Mouse (Mus musculus) limb, embryonic 15.5 days (tissue): ENCODE data around the gene Pygm. TPM values are rescaled to one million over a fixed set of nuclear protein-coding genes. Genes with fewer than 3 reads are reported as not detected.

Experiments
- ATAC-seq: fragments of 200-750 bp; cut with Nextera tagmentation; 2 replicates; pipeline ENCODE4 v1.8.0; 2017; ENCODE audit warnings: low read depth, moderate TSS enrichment; ENCODE audit not compliant: insufficient number of reproducible peaks, low FRiP score, low TSS enrichment
- H3K27ac ChIP-seq: fragments of 300-500 bp; sonication (generic); 2 replicates; pipeline ENCODE4 v1.5.1; 2015; ENCODE audit warnings: moderate library complexity, mild to moderate bottlenecking, inconsistent platforms
- H3K27me3 ChIP-seq: fragments of 300-500 bp; sonication (generic); 2 replicates; pipeline ENCODE4 v1.6.1; 2015; ENCODE audit warnings: inconsistent platforms
- H3K36me3 ChIP-seq: fragments of 300-500 bp; sonication (generic); 2 replicates; pipeline ENCODE4 v1.6.1; 2015; ENCODE audit warnings: inconsistent platforms
- H3K4me1 ChIP-seq: fragments of 300-500 bp; sonication (generic); 2 replicates; pipeline ENCODE4 v1.6.1; 2015; ENCODE audit warnings: inconsistent platforms
- H3K4me2 ChIP-seq: fragments of 300-500 bp; sonication (generic); 2 replicates; pipeline ENCODE4 v1.6.1; 2015; ENCODE audit warnings: mild to moderate bottlenecking, inconsistent platforms
- H3K4me3 ChIP-seq: fragments of 300-500 bp; sonication (generic); 2 replicates; pipeline ENCODE4 v1.5.1; 2015; ENCODE audit warnings: mild to moderate bottlenecking, inconsistent platforms
- H3K9ac ChIP-seq: fragments of 300-500 bp; sonication (generic); 2 replicates; pipeline ENCODE4 v1.6.1; 2015; ENCODE audit warnings: inconsistent platforms
- H3K9me3 ChIP-seq: fragments of 300-500 bp; sonication (generic); 2 replicates; pipeline ENCODE4 v1.6.1; 2016; ENCODE audit warnings: inconsistent platforms
- WGBS: fragments of 180-500 bp; shearing (Covaris S2); methylation state at CpG from one replicate; pipeline ENCODE4 v1.1.7; 2015; 5-methylcytosine and 5-hydroxymethylcytosine counted together
- polyA plus RNA-seq: library from polyadenylated mRNA; unstranded; fragments of >200 nt; fragmentation: Nextera tagmentation; extraction: Ambion mirVana; gene quantifications from 2 replicates; pipeline ENCODE4 v1.2.1, GENCODE M21; 2015

The Pygm gene
- polyA plus RNA-seq, 1 experiment from 2014 or later = 23.4 TPM

DNA sequence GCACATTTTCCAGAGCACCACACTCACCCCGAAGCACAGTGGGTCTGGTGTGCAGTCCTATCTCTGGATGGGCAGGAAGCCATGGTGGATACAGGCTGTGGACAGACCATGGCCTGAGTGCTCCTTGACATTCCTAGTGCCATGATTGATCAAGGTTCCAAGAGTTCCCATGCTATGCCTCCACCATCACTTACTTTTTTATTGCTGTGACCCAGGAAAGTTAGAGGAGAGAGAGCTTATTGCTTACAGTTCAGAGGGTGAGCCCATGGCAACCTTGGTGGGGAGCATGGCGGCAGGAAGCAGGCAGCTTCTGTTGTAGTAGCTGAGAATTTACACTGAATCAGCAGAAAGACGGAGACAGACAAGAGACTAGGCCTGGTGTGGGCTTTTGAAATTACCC is 22.9 kb upstream of the Pygm start:
- H3K9ac ChIP-seq = no peak overlapping the region
- H3K27ac ChIP-seq = no peak overlapping the region
- no peak overlapping the region for H3K4me3 ChIP-seq
- 92% methylated on average over 3 of the region's 3 CpGs for WGBS
- no peaks in the 10 kb centered on the region for H3K27me3 ChIP-seq
- no peaks in the 10 kb centered on the region for H3K9me3 ChIP-seq
- no peak overlapping the region for H3K4me2 ChIP-seq
- H3K4me1 ChIP-seq = peaks cover 10% of the 10 kb centered on the region
- peaks cover 23% of the 10 kb centered on the region for H3K36me3 ChIP-seq
- no peak for ATAC-seq

DNA sequence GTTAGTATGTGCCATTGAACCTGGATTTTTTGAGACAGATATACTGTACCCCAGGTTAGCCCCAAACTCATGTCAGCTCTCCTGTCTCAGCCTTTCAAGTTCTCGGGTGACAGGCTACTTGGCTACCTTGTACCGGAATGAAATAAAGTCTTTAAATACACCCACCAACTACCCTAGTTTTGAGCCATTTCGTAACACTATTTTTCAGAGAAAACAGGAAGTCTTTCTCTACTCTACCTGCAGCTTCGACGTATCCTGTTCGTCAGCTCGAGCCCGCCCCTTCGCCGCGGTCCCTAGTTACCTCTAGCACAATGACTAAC is 21.1 kb upstream of the Pygm start:
- Histone ChIP-seq H3K4me3 (peak overlapping the region; percentile 100), H3K36me3 (peaks cover 39% of the 10 kb centered on the region), H3K4me2 (peak overlapping the region; percentile 52), H3K4me1 (peaks cover 13% of the 10 kb centered on the region), H3K9me3 (no peaks in the 10 kb centered on the region), H3K27me3 (no peaks in the 10 kb centered on the region), H3K9ac (peak overlapping the region; percentile 40; the same call in 1 of the 2 replicates), H3K27ac (peak overlapping the region; percentile 76)
- under 1% methylated on average over 11 of the region's 11 CpGs for WGBS
- ATAC-seq = no peak

DNA sequence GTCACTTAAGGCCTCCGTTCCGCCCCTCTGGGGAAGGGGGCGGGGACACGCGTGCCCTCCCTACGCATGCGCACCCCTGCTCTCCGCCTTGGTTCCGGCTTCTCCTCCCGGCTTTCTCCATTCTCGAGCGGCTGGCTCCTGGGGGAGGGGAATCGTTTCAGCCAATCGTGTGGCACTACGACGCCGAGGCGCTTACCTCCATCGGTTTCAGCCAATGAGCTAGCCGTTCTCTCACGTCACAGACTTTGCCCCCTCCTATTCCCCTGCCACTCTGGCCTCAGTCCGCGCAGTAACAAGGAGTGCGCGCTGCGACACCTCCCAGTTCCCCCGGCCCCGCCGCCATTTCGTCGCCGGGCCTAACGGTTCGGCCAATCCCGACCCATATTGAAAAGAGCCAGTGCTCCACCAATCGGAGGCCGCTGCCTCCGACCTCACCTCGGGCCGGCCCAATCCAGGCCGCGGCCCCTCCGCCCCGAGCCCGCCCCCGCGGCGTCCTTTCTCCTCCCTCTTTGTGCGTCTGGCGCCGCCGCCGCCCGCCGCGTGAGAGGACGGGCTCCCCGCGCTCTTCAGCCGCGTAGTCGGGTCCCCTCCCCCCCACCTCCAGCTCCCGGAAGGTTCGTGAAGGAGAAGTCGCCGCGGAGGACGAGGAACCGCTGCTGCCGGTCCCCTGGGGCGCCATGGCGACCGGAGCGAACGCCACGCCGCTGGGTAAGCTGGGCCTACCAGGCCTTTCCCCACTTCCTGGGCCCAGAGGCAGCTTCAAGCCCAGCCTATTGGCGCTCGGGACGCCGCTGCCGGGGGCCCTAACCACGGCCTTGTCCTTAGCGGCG is 20.6 kb upstream of the Pygm start, which contains the start of gene Sf1:
Gene Sf1, plus strand, starts transcription at position 280 of the 830 bp plus-strand sequence.
- no peaks in the 10 kb centered on the region for H3K9me3 ChIP-seq
- ATAC-seq = peak; percentile 98
- peak within 1 kb of the TSS; percentile 72 for H3K4me2 ChIP-seq
- peaks cover 13% of the 10 kb centered on the region for H3K4me1 ChIP-seq
- H3K9ac ChIP-seq = peak within 1 kb of the TSS; percentile 99
- peaks cover 43% of the 10 kb centered on the region for H3K36me3 ChIP-seq
- under 1% methylated on average over 71 of the region's 85 CpGs for WGBS
- peak within 1 kb of the TSS; percentile 98 for H3K27ac ChIP-seq
- H3K4me3 ChIP-seq = peak within 1 kb of the TSS; percentile 100
- H3K27me3 ChIP-seq = no peaks in the 10 kb centered on the region

DNA sequence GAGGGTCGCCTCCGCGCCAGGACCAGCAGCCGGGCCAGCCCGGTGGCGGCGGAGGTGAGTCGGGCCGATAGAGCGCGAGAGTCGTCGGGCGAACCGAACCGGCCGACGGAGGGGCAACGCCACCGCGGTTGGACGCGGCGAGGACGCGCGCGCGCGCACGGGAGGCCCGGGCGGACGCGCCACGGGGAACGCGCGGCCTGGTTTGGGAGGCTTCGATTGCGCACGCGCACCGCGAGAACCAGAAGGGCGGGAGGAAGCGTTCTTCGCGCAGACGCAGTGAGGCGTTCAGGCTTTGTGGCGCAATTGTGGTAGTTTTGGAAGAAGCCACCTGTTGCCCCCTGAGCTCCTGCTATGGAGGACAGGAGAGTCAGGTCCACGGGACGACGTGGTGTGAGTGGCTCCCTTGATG is 19.9 kb upstream of the Pygm start:
- Histone ChIP-seq H3K9me3 (no peaks in the 10 kb centered on the region), H3K27ac (peak overlapping the region; percentile 98), H3K4me1 (peaks cover 13% of the 10 kb centered on the region), H3K4me2 (peak overlapping the region; percentile 72), H3K27me3 (no peaks in the 10 kb centered on the region), H3K36me3 (peaks cover 46% of the 10 kb centered on the region), H3K9ac (peak overlapping the region; percentile 99), H3K4me3 (peak overlapping the region; percentile 100)
- no peak for ATAC-seq
- under 1% methylated on average over 54 of the region's 55 CpGs for WGBS

DNA sequence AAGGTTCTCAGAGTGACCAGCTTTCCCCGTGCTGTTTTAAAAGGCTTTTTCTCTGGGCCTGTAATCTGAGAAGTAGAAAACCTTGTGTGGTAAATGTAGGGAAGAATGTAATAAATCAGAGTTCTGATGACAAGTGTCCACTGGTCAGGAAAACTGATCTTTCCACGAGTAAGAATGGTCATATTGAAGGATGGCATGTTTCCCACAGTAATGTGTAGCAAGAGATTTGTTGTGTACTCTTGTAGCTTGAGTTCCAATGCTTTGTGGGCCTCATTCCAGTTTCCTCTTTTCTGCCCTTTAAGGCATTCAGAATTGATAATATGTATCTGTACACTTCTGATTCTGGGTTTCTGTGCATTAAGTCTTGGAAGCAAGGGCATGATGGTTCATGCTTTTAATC is 19.4 kb upstream of the Pygm start:
- Histone ChIP-seq H3K9me3 (no peaks in the 10 kb centered on the region), H3K4me3 (peak overlapping the region; percentile 100), H3K27me3 (no peaks in the 10 kb centered on the region), H3K4me1 (peaks cover 13% of the 10 kb centered on the region), H3K36me3 (peaks cover 50% of the 10 kb centered on the region), H3K4me2 (peak overlapping the region; percentile 72), H3K9ac (peak overlapping the region; percentile 99), H3K27ac (peak overlapping the region; percentile 98; the same call in 1 of the 2 replicates)
- ATAC-seq = no peak
- WGBS = 1% methylated on average over 2 of the region's 2 CpGs

DNA sequence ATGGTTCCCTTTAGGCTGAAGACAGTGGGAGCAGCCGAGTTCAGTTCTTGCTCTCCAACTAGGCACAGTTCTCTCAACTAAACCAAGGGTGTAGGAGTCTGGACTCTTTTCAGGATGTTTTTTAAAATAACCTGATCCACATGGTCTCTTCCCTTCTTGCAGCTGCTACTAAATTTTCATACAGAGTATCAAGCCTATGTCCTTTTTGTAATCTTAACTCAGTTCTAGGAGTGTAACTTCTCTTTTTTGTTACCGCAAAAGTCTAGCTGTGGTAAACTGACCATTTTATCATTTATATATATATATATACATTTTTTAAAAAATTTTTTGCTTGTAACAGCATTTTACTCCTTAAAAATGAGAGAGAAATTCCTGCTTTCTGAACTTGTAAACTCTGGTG is 14.0 kb upstream of the Pygm start:
- no peaks in the 10 kb centered on the region for H3K9me3 ChIP-seq
- H3K4me3 ChIP-seq = no peak overlapping the region
- no peak for ATAC-seq
- peaks cover 9% of the 10 kb centered on the region for H3K4me1 ChIP-seq
- no peak overlapping the region for H3K27ac ChIP-seq
- H3K9ac ChIP-seq = no peak overlapping the region
- WGBS = 89% methylated on average over 2 of the region's 2 CpGs
- H3K27me3 ChIP-seq = no peaks in the 10 kb centered on the region
- peaks cover 93% of the 10 kb centered on the region for H3K36me3 ChIP-seq
- H3K4me2 ChIP-seq = no peak overlapping the region

DNA sequence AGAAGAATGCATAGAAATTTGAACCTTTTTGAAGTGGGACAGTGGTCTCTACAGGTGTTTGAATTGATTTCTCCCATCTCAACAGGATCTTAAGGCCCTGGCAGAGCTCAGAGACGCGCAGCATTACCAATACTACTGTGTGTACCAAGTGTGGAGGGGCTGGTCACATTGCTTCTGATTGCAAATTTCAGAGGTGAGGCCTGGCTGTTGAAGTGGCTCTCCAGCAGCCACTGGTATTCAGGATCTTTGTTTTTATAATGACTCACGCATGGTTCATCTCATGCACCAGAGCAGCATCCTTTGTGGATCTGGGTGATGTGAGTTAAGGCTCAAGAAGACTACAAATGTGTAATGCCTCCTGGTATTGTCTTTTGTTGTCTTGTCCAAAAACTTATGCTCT is 11.8 kb upstream of the Pygm start:
- Histone ChIP-seq H3K27me3 (no peaks in the 10 kb centered on the region), H3K4me1 (no peaks in the 10 kb centered on the region), H3K9ac (no peak overlapping the region), H3K4me2 (no peak overlapping the region), H3K4me3 (no peak overlapping the region), H3K9me3 (no peaks in the 10 kb centered on the region), H3K27ac (no peak overlapping the region), H3K36me3 (peaks cover 95% of the 10 kb centered on the region)
- no peak for ATAC-seq
- WGBS = 92% methylated on average over 3 of the region's 3 CpGs

DNA sequence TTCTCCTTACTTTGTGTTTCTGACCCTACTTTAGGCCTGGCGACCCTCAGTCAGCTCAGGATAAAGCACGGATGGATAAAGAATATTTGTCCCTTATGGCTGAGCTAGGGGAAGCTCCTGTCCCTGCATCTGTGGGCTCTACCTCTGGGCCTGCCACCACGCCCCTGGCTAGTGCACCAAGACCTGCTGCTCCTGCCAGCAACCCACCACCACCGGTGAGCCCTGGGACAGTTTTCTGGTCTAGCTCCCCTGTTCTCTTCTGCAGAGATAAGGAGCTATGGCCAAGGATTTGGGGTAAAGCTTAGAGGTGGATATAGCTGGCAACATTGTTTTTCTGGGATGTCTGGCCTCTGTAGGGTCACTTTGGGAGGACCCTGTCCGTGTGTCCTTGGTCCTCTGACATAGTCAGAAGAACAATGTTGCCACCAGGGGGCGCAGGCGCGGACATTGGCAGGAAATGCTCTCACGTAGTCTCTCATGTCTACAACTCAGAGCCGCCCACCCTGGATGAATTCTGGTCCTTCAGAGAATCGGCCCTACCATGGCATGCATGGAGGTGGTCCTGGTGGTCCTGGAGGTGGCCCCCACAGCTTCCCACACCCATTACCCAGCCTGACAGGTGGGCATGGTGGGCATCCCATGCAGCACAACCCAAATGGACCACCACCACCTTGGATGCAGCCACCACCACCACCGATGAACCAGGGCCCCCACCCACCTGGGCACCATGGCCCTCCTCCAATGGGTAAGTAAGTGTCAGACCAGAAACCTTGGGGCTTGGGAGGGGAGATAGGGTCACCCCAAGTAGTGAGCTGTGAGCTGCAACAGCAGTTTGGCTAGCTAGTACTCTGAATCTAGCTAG is 10.4 kb upstream of the Pygm start:
- H3K36me3 ChIP-seq = peaks cover 96% of the 10 kb centered on the region
- peak; percentile 32; the same call in 1 of the 2 replicates for ATAC-seq
- no peak overlapping the region for H3K27ac ChIP-seq
- H3K4me3 ChIP-seq = no peak overlapping the region
- WGBS = 66% methylated on average over 12 of the region's 12 CpGs
- H3K9ac ChIP-seq = 0 out of 2 replicates have a peak overlapping the region, but pooled peaks have one; percentile 0
- H3K27me3 ChIP-seq = no peaks in the 10 kb centered on the region
- no peak overlapping the region for H3K4me2 ChIP-seq
- H3K9me3 ChIP-seq = no peaks in the 10 kb centered on the region
- no peaks in the 10 kb centered on the region for H3K4me1 ChIP-seq

DNA sequence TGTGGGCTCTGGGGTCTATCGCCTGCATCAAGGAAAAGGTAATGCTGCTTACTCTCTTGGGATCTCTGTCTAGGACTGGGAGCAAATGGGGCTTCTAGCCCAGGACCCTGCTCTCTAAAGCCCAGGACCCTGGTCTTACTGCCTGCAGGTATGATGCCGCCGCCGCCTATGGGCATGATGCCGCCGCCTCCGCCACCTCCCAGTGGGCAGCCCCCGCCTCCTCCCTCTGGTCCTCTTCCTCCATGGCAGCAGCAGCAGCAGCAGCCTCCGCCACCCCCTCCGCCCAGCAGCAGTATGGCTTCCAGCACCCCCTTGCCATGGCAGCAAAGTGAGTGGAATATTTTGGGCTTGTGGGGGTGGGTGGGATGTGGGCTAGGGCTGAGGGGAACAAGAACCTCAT is 9.6 kb upstream of the Pygm start:
- no peaks in the 10 kb centered on the region for H3K9me3 ChIP-seq
- no peak overlapping the region for H3K4me2 ChIP-seq
- H3K9ac ChIP-seq = no peak overlapping the region
- peaks cover 95% of the 10 kb centered on the region for H3K36me3 ChIP-seq
- ATAC-seq = no peak
- H3K4me3 ChIP-seq = no peak overlapping the region
- no peaks in the 10 kb centered on the region for H3K27me3 ChIP-seq
- H3K4me1 ChIP-seq = no peaks in the 10 kb centered on the region
- 95% methylated on average over 10 of the region's 10 CpGs for WGBS
- H3K27ac ChIP-seq = no peak overlapping the region

DNA sequence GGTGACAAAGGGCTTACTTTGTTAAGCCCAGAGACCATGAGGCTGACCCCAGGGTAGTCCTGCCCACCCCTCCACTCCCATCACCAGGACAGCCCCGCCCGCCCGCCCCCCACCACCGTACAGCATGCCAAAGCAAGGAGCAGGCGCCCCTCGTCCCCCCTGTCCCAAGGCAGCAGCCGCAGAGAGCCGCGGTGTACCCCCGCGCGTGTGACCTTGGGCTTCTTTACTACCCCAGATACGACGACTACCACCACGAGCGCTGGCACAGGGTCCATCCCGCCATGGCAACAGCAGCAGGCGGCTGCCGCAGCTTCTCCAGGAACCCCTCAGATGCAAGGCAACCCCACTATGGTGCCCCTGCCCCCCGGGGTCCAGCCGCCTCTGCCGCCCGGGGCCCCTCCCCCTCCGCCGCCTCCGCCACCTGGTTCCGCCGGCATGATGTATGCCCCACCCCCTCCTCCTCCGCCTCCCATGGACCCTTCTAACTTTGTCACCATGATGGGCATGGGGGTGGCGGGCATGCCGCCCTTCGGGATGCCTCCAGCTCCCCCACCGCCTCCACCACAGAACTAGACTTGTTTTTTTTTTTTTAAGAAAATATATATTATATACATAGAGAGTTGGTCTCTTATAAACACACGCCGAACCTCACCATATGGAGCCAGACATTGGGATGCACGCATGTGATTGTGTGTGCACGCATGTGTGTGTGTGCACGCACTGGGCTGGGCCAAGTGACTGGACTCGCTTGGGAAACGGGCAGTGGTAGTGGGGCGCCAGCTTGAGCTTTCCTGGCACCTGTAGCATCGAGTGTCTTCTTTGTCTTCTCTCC is 8.6 kb upstream of the Pygm start:
- Histone ChIP-seq H3K9me3 (no peaks in the 10 kb centered on the region), H3K4me2 (no peak overlapping the region), H3K9ac (no peak overlapping the region), H3K36me3 (peaks cover 91% of the 10 kb centered on the region), H3K4me1 (no peaks in the 10 kb centered on the region), H3K4me3 (no peak overlapping the region), H3K27me3 (no peaks in the 10 kb centered on the region), H3K27ac (no peak overlapping the region)
- ATAC-seq = no peak
- 91% methylated on average over 41 of the region's 42 CpGs for WGBS

DNA sequence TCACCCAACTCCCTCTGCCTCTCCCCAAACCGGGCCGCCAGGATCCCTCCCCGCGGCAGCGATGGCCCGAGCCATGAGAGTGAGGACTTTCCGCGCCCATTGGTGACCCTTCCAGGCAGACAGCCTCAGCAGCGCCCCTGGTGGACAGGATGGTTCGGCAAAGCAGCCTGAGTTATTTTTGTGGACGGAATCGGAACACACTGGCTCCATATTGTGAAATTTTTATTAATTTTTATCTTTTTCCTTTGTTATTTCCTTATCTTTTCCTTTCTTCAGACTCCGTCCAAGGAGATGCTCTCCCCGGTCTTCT is 8.0 kb upstream of the Pygm start:
- Histone ChIP-seq H3K4me3 (no peak overlapping the region), H3K27ac (no peak overlapping the region), H3K4me2 (no peak overlapping the region), H3K9ac (no peak overlapping the region), H3K36me3 (peaks cover 86% of the 10 kb centered on the region), H3K4me1 (no peaks in the 10 kb centered on the region), H3K27me3 (no peaks in the 10 kb centered on the region), H3K9me3 (no peaks in the 10 kb centered on the region)
- no peak for ATAC-seq
- 79% methylated on average over 14 of the region's 14 CpGs for WGBS
